Mouse (Mus musculus) liver, embryonic 12.5 days (tissue): Measurements from ENCODE around the gene Rab7b. TPM values are rescaled to one million over a fixed set of nuclear protein-coding genes. Genes with fewer than 3 reads are reported as not detected.

ENCODE experiments used
- ATAC-seq: fragments of 200-750 bp; cut with Nextera tagmentation; 2 replicates; pipeline ENCODE4 v1.8.0; 2017; ENCODE audit warnings: moderate number of reproducible peaks, mild to moderate bottlenecking, moderate library complexity
- H3K27ac ChIP-seq: fragments of 300-500 bp; sonication (generic); 2 replicates; pipeline ENCODE4 v1.5.1; 2016; ENCODE audit warnings: mild to moderate bottlenecking
- H3K27me3 ChIP-seq: fragments of 300-500 bp; sonication (generic); replicated peaks from 2 replicates; pipeline ENCODE4 v1.6.1; 2016; ENCODE audit warnings: mild to moderate bottlenecking, moderate library complexity
- H3K36me3 ChIP-seq: fragments of 300-500 bp; sonication (generic); 2 replicates; pipeline ENCODE4 v1.6.1; 2016; ENCODE audit warnings: mild to moderate bottlenecking, moderate library complexity
- H3K4me1 ChIP-seq: fragments of 300-500 bp; sonication (generic); 2 replicates; pipeline ENCODE4 v1.6.1; 2016
- H3K4me2 ChIP-seq: fragments of 300-500 bp; sonication (generic); 2 replicates; pipeline ENCODE4 v1.6.1; 2016; ENCODE audit warnings: mild to moderate bottlenecking, moderate library complexity
- H3K4me3 ChIP-seq: fragments of 300-500 bp; sonication (generic); 2 replicates; pipeline ENCODE4 v1.5.1; 2016; ENCODE audit warnings: mild to moderate bottlenecking, moderate library complexity
- H3K9ac ChIP-seq: fragments of 300-500 bp; sonication (generic); 2 replicates; pipeline ENCODE4 v1.6.1; 2016; ENCODE audit warnings: mild to moderate bottlenecking, moderate library complexity
- H3K9me3 ChIP-seq: fragments of 300-500 bp; sonication (generic); replicated peaks from 2 replicates; pipeline ENCODE4 v1.6.1; 2016; ENCODE audit warnings: mild to moderate bottlenecking, moderate library complexity
- WGBS: fragments of 180-500 bp; shearing (Covaris S2); methylation state at CpG from one replicate; pipeline ENCODE4 v1.1.7; 2016; ENCODE audit not compliant: insufficient replicate concordance; 5-methylcytosine and 5-hydroxymethylcytosine counted together
- polyA plus RNA-seq: library from polyadenylated mRNA; unstranded; fragments of >200 nt; fragmentation: Nextera tagmentation; extraction: Ambion mirVana; gene quantifications from 2 replicates; pipeline ENCODE4 v1.2.1, GENCODE M21; 2016

Rab7b gene
- polyA plus RNA-seq, 1 experiment from 2014 or later = 0.79 TPM

DNA sequence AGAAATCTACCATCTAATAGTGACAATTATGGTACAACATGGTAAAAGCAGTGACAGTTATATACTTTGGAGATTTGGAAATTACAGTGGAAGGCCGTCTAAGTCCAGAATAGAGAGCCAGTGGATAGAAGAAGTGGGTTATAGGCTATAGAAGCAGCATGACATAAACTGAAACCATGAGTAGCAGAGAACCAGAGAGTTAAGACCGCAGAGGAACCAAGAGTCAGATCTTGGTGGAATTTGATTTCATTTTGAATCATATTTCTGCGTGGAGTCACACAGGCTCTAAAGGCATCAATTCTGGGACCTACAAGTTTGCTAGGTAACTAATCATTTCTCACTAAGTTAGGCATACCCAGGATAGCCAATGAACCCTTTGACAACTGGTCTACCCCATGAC lies 10.3 kb downstream of the Rab7b start:
- 66% methylated on average over 3 of the region's 3 CpGs for WGBS
- no peaks in the 10 kb centered on the region for H3K27me3 ChIP-seq
- H3K9ac ChIP-seq = no peak overlapping the region
- H3K4me3 ChIP-seq = no peak overlapping the region
- H3K27ac ChIP-seq = no peak overlapping the region
- peaks cover 4% of the 10 kb centered on the region; the same call in 1 of the 2 replicates for H3K4me1 ChIP-seq
- no peaks in the 10 kb centered on the region for H3K9me3 ChIP-seq
- ATAC-seq = no peak
- H3K36me3 ChIP-seq = no peaks in the 10 kb centered on the region
- no peak overlapping the region for H3K4me2 ChIP-seq

- H3K9me3 ChIP-seq = no peaks in the 10 kb centered on the region
- no peak for ATAC-seq
- 28% methylated on average over 4 of the region's 4 CpGs for WGBS
- H3K36me3 ChIP-seq = no peaks in the 10 kb centered on the region
- H3K4me1 ChIP-seq = peaks cover 4% of the 10 kb centered on the region; the same call in 1 of the 2 replicates
- no peak overlapping the region for H3K27ac ChIP-seq
- no peaks in the 10 kb centered on the region for H3K27me3 ChIP-seq
- no peak overlapping the region for H3K4me2 ChIP-seq
- no peak overlapping the region for H3K4me3 ChIP-seq
- H3K9ac ChIP-seq = no peak overlapping the region
Observed at GRCm38 (mm10) chr1:131699642-131700041, 11.1 kb downstream of the Rab7b start.

- H3K4me3 ChIP-seq = no peak overlapping the region
- 49% methylated on average over 5 of the region's 5 CpGs for WGBS
- no peak for ATAC-seq
Observed at GRCm38 (mm10) chr1:131700447-131700846, 12.0 kb downstream of the Rab7b start.

DNA sequence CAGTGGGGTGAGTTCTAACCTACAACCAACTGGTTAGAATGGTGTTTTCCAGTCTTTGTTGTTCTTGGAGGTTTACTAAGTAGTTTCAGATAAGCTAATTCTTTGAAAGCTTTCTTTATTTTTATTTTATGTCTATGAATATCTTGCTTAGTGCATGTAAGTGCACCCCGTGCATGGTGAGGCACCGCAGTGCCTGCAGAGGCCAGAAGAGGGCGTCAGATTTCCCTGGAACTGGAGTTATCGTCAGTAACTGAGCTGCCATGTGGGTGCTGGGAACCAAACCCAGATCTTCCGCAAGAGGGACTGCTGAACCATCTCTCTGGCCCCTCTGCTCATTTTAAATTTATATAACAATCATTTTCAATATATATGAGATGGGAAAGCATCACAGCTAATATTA lies 12.9 kb downstream of the Rab7b start:
- 66% methylated on average over 5 of the region's 5 CpGs for WGBS
- no peak overlapping the region for H3K4me3 ChIP-seq
- no peaks in the 10 kb centered on the region for H3K36me3 ChIP-seq
- ATAC-seq = no peak
- H3K9me3 ChIP-seq = no peaks in the 10 kb centered on the region
- peaks cover 4% of the 10 kb centered on the region; the same call in 1 of the 2 replicates for H3K4me1 ChIP-seq
- H3K27ac ChIP-seq = no peak overlapping the region
- H3K9ac ChIP-seq = no peak overlapping the region
- no peak overlapping the region for H3K4me2 ChIP-seq
- no peaks in the 10 kb centered on the region for H3K27me3 ChIP-seq

More at GRCm38 (mm10) chr1:131700447-131700846, 12.0 kb downstream of the Rab7b start:
- no peaks in the 10 kb centered on the region for H3K27me3 ChIP-seq
- H3K36me3 ChIP-seq = no peaks in the 10 kb centered on the region
- H3K9me3 ChIP-seq = no peaks in the 10 kb centered on the region
- H3K9ac ChIP-seq = no peak overlapping the region
- H3K4me1 ChIP-seq = peaks cover 4% of the 10 kb centered on the region; the same call in 1 of the 2 replicates
- H3K27ac ChIP-seq = no peak overlapping the region
- H3K4me2 ChIP-seq = no peak overlapping the region

DNA sequence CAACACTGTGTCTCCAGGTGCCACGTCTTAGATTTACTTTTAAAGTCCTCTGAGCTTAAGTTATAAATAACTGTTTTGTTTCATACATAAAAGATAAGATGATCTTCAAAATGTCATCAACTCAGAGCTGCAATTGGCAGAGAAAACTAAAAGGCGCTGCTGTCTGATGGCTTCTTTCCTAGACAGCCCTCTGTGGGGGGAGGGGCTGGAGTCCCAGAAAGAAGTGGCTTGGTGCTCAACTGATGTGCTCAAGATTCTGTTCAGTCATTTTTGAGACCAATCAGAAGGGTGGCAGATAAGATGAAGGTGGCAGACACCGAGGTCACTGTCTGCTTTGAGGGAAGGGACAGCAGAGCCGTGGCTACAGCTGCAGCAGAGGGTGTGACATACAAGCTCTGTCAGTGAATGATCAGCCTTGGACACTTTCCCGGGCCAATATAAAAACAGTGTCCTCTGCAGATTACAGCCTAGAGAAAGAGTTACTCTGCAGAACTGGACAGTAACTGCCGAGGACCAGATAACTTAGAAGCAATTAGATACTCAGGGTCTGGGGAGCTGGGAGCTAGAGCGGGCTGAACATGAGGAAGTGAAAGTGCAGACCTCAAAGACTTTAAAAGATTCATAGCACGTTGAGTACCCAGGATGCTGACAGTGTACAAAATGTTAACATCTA lies 13.7 kb downstream of the Rab7b start:
- 42% methylated on average over 8 of the region's 8 CpGs for WGBS
- Histone ChIP-seq H3K4me2 (no peak overlapping the region), H3K27me3 (no peaks in the 10 kb centered on the region), H3K9me3 (no peaks in the 10 kb centered on the region), H3K9ac (no peak overlapping the region), H3K4me1 (peaks cover 4% of the 10 kb centered on the region; the same call in 1 of the 2 replicates), H3K4me3 (no peak overlapping the region), H3K27ac (no peak overlapping the region), H3K36me3 (no peaks in the 10 kb centered on the region)
- ATAC-seq = no peak

GRCm38 (mm10) chr1:131703482-131703881 lies 15.0 kb downstream of the Rab7b start:
- no peak overlapping the region for H3K4me2 ChIP-seq
- H3K4me3 ChIP-seq = no peak overlapping the region
- H3K4me1 ChIP-seq = peaks cover 4% of the 10 kb centered on the region; the same call in 1 of the 2 replicates
- no peak overlapping the region for H3K9ac ChIP-seq
- no peaks in the 10 kb centered on the region for H3K9me3 ChIP-seq
- no peak for ATAC-seq
- no peaks in the 10 kb centered on the region for H3K36me3 ChIP-seq
- H3K27me3 ChIP-seq = no peaks in the 10 kb centered on the region
- no peak overlapping the region for H3K27ac ChIP-seq
- 73% methylated on average over 2 of the region's 2 CpGs for WGBS

DNA sequence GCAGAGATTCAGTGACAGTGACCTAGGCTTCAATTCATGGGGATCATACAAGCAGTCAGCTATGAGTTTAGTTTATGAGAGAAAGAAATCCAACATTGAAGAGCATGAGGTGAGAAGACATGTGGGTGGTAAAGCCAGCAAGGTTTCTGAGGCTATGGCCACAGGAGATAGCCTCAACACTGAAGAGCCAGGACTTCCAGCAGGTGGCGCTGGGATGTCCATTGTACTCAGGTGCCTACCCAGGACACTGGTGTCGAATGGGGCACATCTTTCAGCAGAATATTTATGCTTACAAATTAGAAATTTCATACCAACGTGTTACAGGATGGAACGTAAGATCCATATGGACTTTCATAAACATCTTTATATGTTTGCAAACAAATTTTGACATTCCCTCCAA lies 19.8 kb downstream of the Rab7b start:
- 12% methylated on average over 4 of the region's 4 CpGs for WGBS
- Histone ChIP-seq H3K27me3 (no peaks in the 10 kb centered on the region; the same call in 1 of the 2 replicates), H3K36me3 (no peaks in the 10 kb centered on the region)

DNA sequence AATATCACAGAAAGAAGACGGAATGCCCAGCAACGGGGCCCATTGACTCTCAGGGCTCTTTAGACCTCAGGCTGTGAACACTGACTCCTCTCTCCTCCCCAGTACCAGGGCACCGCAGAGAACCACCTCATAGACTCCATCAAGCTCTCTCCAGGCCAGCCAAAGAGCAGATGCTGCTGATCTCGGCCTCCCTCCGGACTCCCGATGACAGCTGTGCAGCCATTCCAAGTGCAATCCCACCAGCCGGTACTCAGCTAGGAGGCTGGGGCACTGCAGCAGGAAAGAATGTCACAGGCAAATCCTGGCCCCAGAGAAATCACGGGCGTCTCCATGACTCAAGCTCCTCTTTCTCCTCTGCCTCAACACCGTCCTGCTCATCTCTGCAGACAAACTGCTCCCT lies 23.0 kb downstream of the Rab7b start:
- Histone ChIP-seq H3K27me3 (no peaks in the 10 kb centered on the region; the same call in 1 of the 2 replicates), H3K4me1 (no peaks in the 10 kb centered on the region), H3K36me3 (no peaks in the 10 kb centered on the region), H3K4me3 (no peak overlapping the region), H3K4me2 (no peak overlapping the region), H3K9me3 (no peaks in the 10 kb centered on the region), H3K27ac (no peak overlapping the region), H3K9ac (no peak overlapping the region)
- ATAC-seq = no peak
- whole genome bisulfite sequencing = 69% methylated on average over 10 of the region's 10 CpGs

More for the DNA sequence above, 19.8 kb downstream of the Rab7b start:
- Histone ChIP-seq H3K9ac (no peak overlapping the region), H3K4me2 (no peak overlapping the region), H3K27ac (no peak overlapping the region), H3K4me1 (no peaks in the 10 kb centered on the region), H3K4me3 (no peak overlapping the region), H3K9me3 (no peaks in the 10 kb centered on the region)
- ATAC-seq = no peak

DNA sequence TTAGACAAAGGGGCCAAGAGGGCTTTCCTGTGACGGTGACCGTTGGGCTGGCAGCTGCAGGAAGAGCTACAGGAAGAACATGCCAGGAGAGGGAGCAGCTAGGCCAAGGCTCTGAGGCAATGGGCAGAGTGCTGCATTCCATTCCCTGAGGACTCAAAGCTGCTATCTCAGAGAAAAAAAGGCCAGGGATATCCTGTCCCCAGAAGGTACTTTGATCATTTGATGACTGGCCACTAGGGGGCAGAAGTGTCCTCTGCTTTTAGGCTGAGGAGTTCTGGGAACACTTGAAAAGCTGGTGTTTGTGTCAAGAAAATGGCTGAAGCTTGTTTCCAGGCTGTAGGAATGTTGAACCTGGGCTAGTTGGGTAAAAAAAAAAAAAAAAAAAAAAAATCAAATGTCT lies 23.9 kb downstream of the Rab7b start:
- Histone ChIP-seq H3K4me1 (no peaks in the 10 kb centered on the region), H3K36me3 (no peaks in the 10 kb centered on the region), H3K9me3 (no peaks in the 10 kb centered on the region), H3K4me3 (no peak overlapping the region), H3K27me3 (no peaks in the 10 kb centered on the region; the same call in 1 of the 2 replicates), H3K4me2 (no peak overlapping the region), H3K27ac (no peak overlapping the region), H3K9ac (no peak overlapping the region)
- WGBS = 32% methylated on average over 2 of the region's 2 CpGs
- ATAC-seq = no peak

DNA sequence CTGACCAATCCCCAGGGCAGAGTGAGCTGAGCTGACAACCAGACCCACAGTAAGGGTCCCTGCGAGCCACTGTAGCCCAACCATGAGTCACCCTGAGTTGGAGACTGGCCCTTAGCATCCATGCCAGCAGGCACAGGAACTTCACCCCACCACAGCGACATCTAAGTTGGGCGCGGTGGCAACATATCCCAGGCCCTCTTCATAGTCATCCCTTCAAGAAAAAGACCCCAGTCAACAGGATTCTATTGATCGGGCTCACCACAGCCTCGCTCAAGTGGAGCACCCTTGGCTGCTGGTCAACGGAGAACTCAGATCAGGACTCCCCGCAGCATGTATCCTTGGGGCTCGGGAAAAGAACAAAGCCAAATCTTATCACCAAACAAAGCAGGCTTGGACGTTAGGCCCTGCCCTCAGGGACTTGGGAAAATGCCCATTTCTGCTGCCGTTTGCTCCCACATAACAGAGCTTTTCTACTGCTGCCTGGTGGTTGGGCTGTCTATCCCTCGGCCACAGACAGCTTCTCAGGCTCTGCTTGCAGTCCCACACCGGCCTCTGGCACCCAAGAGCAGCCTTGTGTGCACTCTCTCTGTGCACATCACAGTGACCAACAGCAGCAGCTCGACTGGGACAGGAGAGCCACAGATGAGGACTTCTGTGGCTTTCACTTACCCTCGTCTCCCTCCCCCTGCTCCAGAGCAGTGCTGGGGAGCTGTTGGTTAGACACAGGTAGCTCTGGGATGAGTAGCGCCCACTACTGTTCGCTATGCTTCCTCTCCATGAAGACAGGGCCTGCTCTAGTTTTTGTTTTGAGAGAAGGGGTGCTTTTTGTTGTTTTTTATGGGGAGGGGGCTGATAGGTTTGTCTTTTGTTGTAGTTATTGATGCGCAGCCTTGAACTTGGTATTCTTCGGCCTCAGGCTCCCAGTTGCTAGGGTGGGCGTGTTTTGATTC lies 26.2 kb downstream of the Rab7b start:
- no peaks in the 10 kb centered on the region for H3K9me3 ChIP-seq
- no peak for ATAC-seq
- no peak overlapping the region for H3K4me2 ChIP-seq
- H3K9ac ChIP-seq = no peak overlapping the region
- H3K4me3 ChIP-seq = no peak overlapping the region
- H3K4me1 ChIP-seq = no peaks in the 10 kb centered on the region
- 61% methylated on average over 20 of the region's 20 CpGs for WGBS
- no peak overlapping the region for H3K27ac ChIP-seq
- H3K36me3 ChIP-seq = no peaks in the 10 kb centered on the region
- no peaks in the 10 kb centered on the region; the same call in 1 of the 2 replicates for H3K27me3 ChIP-seq

GRCm38 (mm10) chr1:131718952-131719694 lies 30.6 kb downstream of the Rab7b start:
- H3K36me3 ChIP-seq = no peaks in the 10 kb centered on the region
- H3K27ac ChIP-seq = no peak overlapping the region
- ATAC-seq = no peak
- no peak overlapping the region for H3K4me2 ChIP-seq
- 71% methylated on average over 16 of the region's 16 CpGs for WGBS
- H3K4me3 ChIP-seq = no peak overlapping the region
- no peaks in the 10 kb centered on the region for H3K4me1 ChIP-seq
- no peaks in the 10 kb centered on the region for H3K9me3 ChIP-seq
- H3K9ac ChIP-seq = no peak overlapping the region
- no peaks in the 10 kb centered on the region for H3K27me3 ChIP-seq
